Mouse (Mus musculus): ENCODE results near the gene Plac9a.

Gene Plac9a

GRCm38 (mm10) chr14:25838411-25838810 lies 64.5 kb downstream of the Plac9a start:
- in situ Hi-C loops (cut with MboI, MseI), result no loop called here
